Mouse (Mus musculus) forebrain, embryonic 13.5 days (tissue): Measurements from ENCODE around the gene Clk2. TPM values are rescaled to one million over a fixed set of nuclear protein-coding genes. Genes with fewer than 3 reads are reported as not detected.

Source experiments
- ATAC-seq: fragments of 200-750 bp; cut with Nextera tagmentation; 2 replicates; pipeline ENCODE4 v1.8.0; 2017
- H3K27ac ChIP-seq: fragments of 300-500 bp; sonication (generic); 2 replicates; pipeline ENCODE4 v1.5.1; 2015; ENCODE audit warnings: inconsistent platforms, mild to moderate bottlenecking, moderate library complexity
- H3K27me3 ChIP-seq: fragments of 300-500 bp; sonication (generic); 2 replicates; pipeline ENCODE4 v1.6.1; 2015; ENCODE audit warnings: mild to moderate bottlenecking, inconsistent platforms
- H3K36me3 ChIP-seq: fragments of 300-500 bp; sonication (generic); 2 replicates; pipeline ENCODE4 v1.6.1; 2015; ENCODE audit warnings: mild to moderate bottlenecking, inconsistent platforms; ENCODE audit not compliant: poor library complexity, severe bottlenecking
- H3K4me1 ChIP-seq: fragments of 300-500 bp; sonication (generic); 2 replicates; pipeline ENCODE4 v1.6.1; 2015; ENCODE audit warnings: inconsistent platforms
- H3K4me2 ChIP-seq: fragments of 300-500 bp; sonication (generic); 2 replicates; pipeline ENCODE4 v1.6.1; 2015; ENCODE audit warnings: inconsistent platforms, mild to moderate bottlenecking, moderate library complexity
- H3K4me3 ChIP-seq: fragments of 300-500 bp; sonication (generic); 2 replicates; pipeline ENCODE4 v1.5.1; 2015; ENCODE audit warnings: mild to moderate bottlenecking, inconsistent platforms
- H3K9ac ChIP-seq: fragments of 300-500 bp; sonication (generic); 2 replicates; pipeline ENCODE4 v1.6.1; 2015; ENCODE audit warnings: mild to moderate bottlenecking, inconsistent platforms
- H3K9me3 ChIP-seq: fragments of 300-500 bp; sonication (generic); replicated peaks from 2 replicates; pipeline ENCODE4 v1.6.1; 2016; ENCODE audit warnings: inconsistent platforms
- WGBS: fragments of 180-500 bp; shearing (Covaris S2); methylation state at CpG from one replicate; pipeline ENCODE4 v1.1.7; 2015; 5-methylcytosine and 5-hydroxymethylcytosine counted together
- polyA plus RNA-seq: library from polyadenylated mRNA; unstranded; fragments of >200 nt; fragmentation: Nextera tagmentation; extraction: Ambion mirVana; gene quantifications from 2 replicates; pipeline ENCODE4 v1.2.1, GENCODE M21; 2015

Clk2 gene
- 25.0 and 26.2 TPM in 2 replicates for polyA plus RNA-seq

- H3K9ac ChIP-seq: peak within 1 kb of the TSS; percentile 88
- H3K4me2 ChIP-seq: peak within 1 kb of the TSS; percentile 66
- H3K4me1 ChIP-seq: peaks cover 29% of the 10 kb centered on the region
- H3K36me3 ChIP-seq: peaks cover 29% of the 10 kb centered on the region
- under 1% methylated on average over 77 of the region's 79 CpGs for WGBS
- H3K9me3 ChIP-seq: no peaks in the 10 kb centered on the region
- H3K27me3 ChIP-seq: no peaks in the 10 kb centered on the region
- peak; percentile 97 for ATAC-seq
- peak within 1 kb of the TSS; percentile 88 for H3K4me3 ChIP-seq
- H3K27ac ChIP-seq: peak within 1 kb of the TSS; percentile 93
Observed at GRCm38 (mm10) chr3:89164506-89165267, at the start of gene Clk2. Gene Clk2, plus strand, starts transcription at chr3:89164795.

- ATAC-seq: no peak
Observed at GRCm38 (mm10) chr3:89115522-89115921, 49.1 kb upstream of the Clk2 start.

GRCm38 (mm10) chr3:89123313-89123712, 41.3 kb upstream of the Clk2 start:
- Histone ChIP-seq H3K4me2 (no peak overlapping the region), H3K27me3 (no peaks in the 10 kb centered on the region), H3K9me3 (no peaks in the 10 kb centered on the region), H3K4me3 (no peak overlapping the region), H3K27ac (no peak overlapping the region), H3K36me3 (no peaks in the 10 kb centered on the region), H3K4me1 (no peaks in the 10 kb centered on the region), H3K9ac (no peak overlapping the region)
- 87% methylated on average over 2 of the region's 2 CpGs for whole genome bisulfite sequencing
- ATAC-seq: no peak

More at GRCm38 (mm10) chr3:89115522-89115921, 49.1 kb upstream of the Clk2 start:
- no peak overlapping the region for H3K4me3 ChIP-seq
- no peak overlapping the region for H3K27ac ChIP-seq
- no peaks in the 10 kb centered on the region for H3K36me3 ChIP-seq
- no peaks in the 10 kb centered on the region for H3K27me3 ChIP-seq
- H3K4me2 ChIP-seq: no peak overlapping the region
- no peaks in the 10 kb centered on the region for H3K4me1 ChIP-seq
- H3K9me3 ChIP-seq: no peaks in the 10 kb centered on the region
- 12% methylated on average over 2 of the region's 2 CpGs for WGBS
- H3K9ac ChIP-seq: no peak overlapping the region

GRCm38 (mm10) chr3:89124241-89124640, 40.4 kb upstream of the Clk2 start:
- H3K4me1 ChIP-seq: no peaks in the 10 kb centered on the region
- H3K27me3 ChIP-seq: no peaks in the 10 kb centered on the region
- 81% methylated on average over 3 of the region's 3 CpGs for WGBS
- no peak for ATAC-seq
- no peaks in the 10 kb centered on the region for H3K36me3 ChIP-seq
- H3K4me2 ChIP-seq: no peak overlapping the region
- H3K27ac ChIP-seq: no peak overlapping the region
- no peaks in the 10 kb centered on the region for H3K9me3 ChIP-seq
- no peak overlapping the region for H3K4me3 ChIP-seq
- no peak overlapping the region for H3K9ac ChIP-seq

GRCm38 (mm10) chr3:89125981-89126380, 38.6 kb upstream of the Clk2 start:
- no peaks in the 10 kb centered on the region for H3K4me1 ChIP-seq
- H3K27ac ChIP-seq: no peak overlapping the region
- H3K4me3 ChIP-seq: no peak overlapping the region
- no peaks in the 10 kb centered on the region for H3K9me3 ChIP-seq
- no peaks in the 10 kb centered on the region for H3K36me3 ChIP-seq
- 86% methylated on average over 3 of the region's 3 CpGs for WGBS
- no peaks in the 10 kb centered on the region for H3K27me3 ChIP-seq
- no peak overlapping the region for H3K9ac ChIP-seq
- no peak for ATAC-seq
- no peak overlapping the region for H3K4me2 ChIP-seq

GRCm38 (mm10) chr3:89129908-89130307, 34.7 kb upstream of the Clk2 start:
- ATAC-seq: no peak

GRCm38 (mm10) chr3:89131816-89132215, 32.8 kb upstream of the Clk2 start:
- Histone ChIP-seq H3K4me2 (peak overlapping the region; percentile 63), H3K4me1 (peaks cover 6% of the 10 kb centered on the region), H3K27ac (no peak overlapping the region), H3K9ac (no peak overlapping the region), H3K27me3 (no peaks in the 10 kb centered on the region), H3K9me3 (no peaks in the 10 kb centered on the region), H3K4me3 (peak overlapping the region; percentile 32; the same call in 1 of the 2 replicates), H3K36me3 (no peaks in the 10 kb centered on the region)
- ATAC-seq: no peak
- WGBS: 30% methylated on average over 4 of the region's 4 CpGs

More at GRCm38 (mm10) chr3:89129908-89130307, 34.7 kb upstream of the Clk2 start:
- H3K4me1 ChIP-seq: peaks cover 6% of the 10 kb centered on the region
- H3K27ac ChIP-seq: no peak overlapping the region
- H3K27me3 ChIP-seq: no peaks in the 10 kb centered on the region
- WGBS: 96% methylated on average over 3 of the region's 3 CpGs
- H3K9ac ChIP-seq: no peak overlapping the region
- no peaks in the 10 kb centered on the region for H3K9me3 ChIP-seq
- H3K36me3 ChIP-seq: no peaks in the 10 kb centered on the region
- H3K4me2 ChIP-seq: no peak overlapping the region
- no peak overlapping the region for H3K4me3 ChIP-seq

- H3K27ac ChIP-seq: no peak overlapping the region
- peak overlapping the region; percentile 32 for H3K4me3 ChIP-seq
- WGBS: 15% methylated on average over 29 of the region's 30 CpGs
- H3K4me2 ChIP-seq: peak overlapping the region; percentile 63
- H3K9me3 ChIP-seq: no peaks in the 10 kb centered on the region
- peaks cover 6% of the 10 kb centered on the region for H3K4me1 ChIP-seq
- no peaks in the 10 kb centered on the region for H3K27me3 ChIP-seq
- peak overlapping the region; percentile 57 for H3K9ac ChIP-seq
- H3K36me3 ChIP-seq: no peaks in the 10 kb centered on the region
- 0 out of 2 replicates have a peak, but pooled peaks have one; percentile 58 for ATAC-seq
Observed at GRCm38 (mm10) chr3:89132285-89133062, 32.1 kb upstream of the Clk2 start.

- Histone ChIP-seq H3K36me3 (no peaks in the 10 kb centered on the region), H3K27me3 (no peaks in the 10 kb centered on the region), H3K4me3 (no peak overlapping the region), H3K27ac (no peak overlapping the region), H3K4me1 (peaks cover 6% of the 10 kb centered on the region), H3K9ac (no peak overlapping the region), H3K4me2 (no peak overlapping the region), H3K9me3 (no peaks in the 10 kb centered on the region)
- WGBS: 83% methylated on average over 7 of the region's 7 CpGs
- ATAC-seq: no peak
Observed at GRCm38 (mm10) chr3:89133063-89133450, 31.5 kb upstream of the Clk2 start.

- Histone ChIP-seq H3K27me3 (no peaks in the 10 kb centered on the region), H3K4me2 (no peak overlapping the region), H3K9me3 (no peaks in the 10 kb centered on the region), H3K27ac (no peak overlapping the region), H3K4me1 (peaks cover 6% of the 10 kb centered on the region), H3K36me3 (no peaks in the 10 kb centered on the region), H3K4me3 (no peak overlapping the region), H3K9ac (no peak overlapping the region)
- WGBS: 95% methylated on average over 1 of the region's 1 CpGs
- ATAC-seq: no peak
Observed at GRCm38 (mm10) chr3:89133752-89134151, 30.8 kb upstream of the Clk2 start.

- Histone ChIP-seq H3K27me3 (no peaks in the 10 kb centered on the region), H3K36me3 (no peaks in the 10 kb centered on the region), H3K4me3 (no peak within 1 kb of the TSS), H3K4me2 (no peak within 1 kb of the TSS), H3K9me3 (no peaks in the 10 kb centered on the region), H3K9ac (no peak within 1 kb of the TSS), H3K27ac (no peak within 1 kb of the TSS), H3K4me1 (peaks cover 6% of the 10 kb centered on the region)
- 53% methylated on average over 3 of the region's 3 CpGs for WGBS
- no peak for ATAC-seq
Observed at GRCm38 (mm10) chr3:89135958-89136357, 28.6 kb upstream of the Clk2 start, which contains the start of gene Pklr. Gene Pklr, plus strand, starts transcription at chr3:89136142.

- no peak overlapping the region for H3K4me2 ChIP-seq
- H3K9me3 ChIP-seq: no peaks in the 10 kb centered on the region
- no peak overlapping the region for H3K9ac ChIP-seq
- H3K27me3 ChIP-seq: no peaks in the 10 kb centered on the region
- 42% methylated on average over 9 of the region's 9 CpGs for WGBS
- no peak overlapping the region for H3K27ac ChIP-seq
- H3K4me3 ChIP-seq: no peak overlapping the region
- no peak for ATAC-seq
- H3K4me1 ChIP-seq: peaks cover 6% of the 10 kb centered on the region
- no peaks in the 10 kb centered on the region for H3K36me3 ChIP-seq
Observed at GRCm38 (mm10) chr3:89136365-89136764, 28.2 kb upstream of the Clk2 start.
